Mouse (Mus musculus): Measurements from ENCODE around the gene Nek4.

Nek4 gene

GRCm38 (mm10) chr14:30960366-30960765 lies 9.2 kb downstream of the Nek4 start:
- no peak for DNase-seq (ENCODE audit: low read depth, low spot score)

- DNase-seq (ENCODE audit: low read depth, low spot score): no peak
These were observed 23.0 kb downstream of the Nek4 start for GRCm38 (mm10) chr14:30974204-30974603.

- DNase-seq (ENCODE audit: low read depth, low spot score): no peak
These were observed 25.0 kb downstream of the Nek4 start for GRCm38 (mm10) chr14:30976222-30976621.

- no peak for DNase-seq (ENCODE audit: low read depth, low spot score)
These were observed 45.2 kb downstream of the Nek4 start for GRCm38 (mm10) chr14:30996417-30996816.

GRCm38 (mm10) chr14:31000356-31000755 lies 49.2 kb downstream of the Nek4 start:
- DNase-seq (ENCODE audit: low read depth, low spot score): no peak

GRCm38 (mm10) chr14:31000816-31001306 lies 49.7 kb downstream of the Nek4 start:
- no peak for DNase-seq (ENCODE audit: low read depth, low spot score)

GRCm38 (mm10) chr14:31001307-31002205 lies 50.4 kb downstream of the Nek4 start, which contains the start of the genes Glt8d1 and Spcs1:
Gene Glt8d1 (plus strand): TSS chr14:31001400.
Gene Spcs1 (minus strand): TSS chr14:31001672.
- DNase-seq (ENCODE audit: low read depth, low spot score): peak; percentile 89

GRCm38 (mm10) chr14:31004527-31004926 lies 53.4 kb downstream of the Nek4 start:
- no peak for DNase-seq (ENCODE audit: low read depth, low spot score)

GRCm38 (mm10) chr14:31006779-31007178 lies 55.6 kb downstream of the Nek4 start:
- no peak for DNase-seq (ENCODE audit: low read depth, low spot score)

GRCm38 (mm10) chr14:31011588-31011987 lies 60.4 kb downstream of the Nek4 start:
- DNase-seq (ENCODE audit: low read depth, low spot score): no peak

GRCm38 (mm10) chr14:31013928-31014327 lies 62.8 kb downstream of the Nek4 start:
- DNase-seq (ENCODE audit: low read depth, low spot score): no peak

- no peak for DNase-seq (ENCODE audit: low read depth, low spot score)
These were observed 64.9 kb downstream of the Nek4 start for GRCm38 (mm10) chr14:31016063-31016462.

GRCm38 (mm10) chr14:31017854-31018253 lies 66.7 kb downstream of the Nek4 start:
- peak; percentile 77 for DNase-seq (ENCODE audit: low read depth, low spot score)

GRCm38 (mm10) chr14:31018860-31019291 lies 67.7 kb downstream of the Nek4 start, which contains the start of the genes Pbrm1 and Gnl3:
Gene Pbrm1 (plus strand): TSS chr14:31019138.
Gene Gnl3 (minus strand): TSS chr14:31019152.
- peak; percentile 99 for DNase-seq (ENCODE audit: low read depth, low spot score)

- peak; percentile 85 for DNase-seq (ENCODE audit: low read depth, low spot score)
These were observed 68.4 kb downstream of the Nek4 start for GRCm38 (mm10) chr14:31019331-31020205.

- DNase-seq (ENCODE audit: low read depth, low spot score): no peak
These were observed 71.4 kb downstream of the Nek4 start for GRCm38 (mm10) chr14:31022579-31022978.

- DNase-seq (ENCODE audit: low read depth, low spot score): peak; percentile 77
These were observed 74.6 kb downstream of the Nek4 start for GRCm38 (mm10) chr14:31025785-31026184.

Measured in ZHBTc4 (cell line).